Mouse (Mus musculus) MEL (cell line): ENCODE data around the gene Nepro. TPM values are rescaled to one million over a fixed set of nuclear protein-coding genes. Genes with fewer than 3 reads are reported as not detected.

Source experiments
- DNase-seq: peaks from one replicate; pipeline ENCODE4 v3.0.0; 2011; ENCODE audit warnings: low read depth, low spot score
- H3K27ac ChIP-seq: 2 replicates; pipeline ENCODE4 v1.5.1; 2012; ENCODE audit warnings: low read depth, mild to moderate bottlenecking, control low read depth, low read length, moderate library complexity; ENCODE audit not compliant: control insufficient read depth
- H3K27me3 ChIP-seq, 2 experiments: fragments of 150-350 bp in 1 of 2; sonication (generic) in 1 of 2; 2 replicates each; pipeline ENCODE4 v1.6.1; 2012; ENCODE audit warnings: low read length in 2 of 2, mild to moderate bottlenecking in 2 of 2, improper control_type of control experiment in 1 of 2, moderate library complexity in 1 of 2; ENCODE audit not compliant: insufficient read depth in 2 of 2, control insufficient read depth in 1 of 2
- H3K36me3 ChIP-seq, 2 experiments: 2 replicates each; pipeline ENCODE4 v1.6.1; 2012 to 2014; ENCODE audit warnings: low read length in 2 of 2, improper control_type of control experiment in 1 of 2, inconsistent platforms in 1 of 2, mild to moderate bottlenecking in 1 of 2; ENCODE audit not compliant: insufficient read depth in 2 of 2, control insufficient read depth in 1 of 2
- H3K4me1 ChIP-seq, 2 experiments: fragments of 150-350 bp in 1 of 2; sonication (generic) in 1 of 2; 2 replicates each; pipeline ENCODE4 v1.6.1; 2012; ENCODE audit warnings: low read length in 2 of 2, improper control_type of control experiment in 1 of 2, mild to moderate bottlenecking in 1 of 2; ENCODE audit not compliant: insufficient read depth in 2 of 2, control insufficient read depth in 1 of 2
- H3K4me3 ChIP-seq, 2 experiments: fragments of 150-350 bp in 1 of 2; sonication (generic) in 1 of 2; 2 replicates each; pipeline ENCODE4 v1.5.1; 2012; ENCODE audit warnings: low read depth in 2 of 2, low read length in 2 of 2, mild to moderate bottlenecking in 2 of 2, moderate library complexity in 2 of 2, control low read depth in 1 of 2, improper control_type of control experiment in 1 of 2; ENCODE audit not compliant: control insufficient read depth in 1 of 2, insufficient read depth in 1 of 2
- H3K79me2 ChIP-seq: 2 replicates; pipeline ENCODE4 v1.6.1; 2012; ENCODE audit warnings: mild to moderate bottlenecking, low read length, moderate library complexity; ENCODE audit not compliant: control insufficient read depth, poor library complexity, insufficient read depth
- H3K9ac ChIP-seq: 2 replicates; pipeline ENCODE4 v1.6.1; 2012; ENCODE audit warnings: low read depth, mild to moderate bottlenecking, control low read depth, low read length, moderate library complexity; ENCODE audit not compliant: control insufficient read depth, poor library complexity, severe bottlenecking
- H3K9me3 ChIP-seq: fragments of 150-350 bp; sonication (generic); replicated peaks from 2 replicates; pipeline ENCODE4 v1.6.1; 2012; ENCODE audit warnings: mild to moderate bottlenecking, low read length, improper control_type of control experiment, moderate library complexity; ENCODE audit not compliant: insufficient read depth
- BHLHE40 ChIP-seq: IDR thresholded peaks from 2 replicates; pipeline ENCODE4 v1.6.1; 2012; ENCODE audit warnings: low read depth, mild to moderate bottlenecking, inconsistent platforms, low read length, improper control_type of control experiment, borderline replicate concordance
- CHD2 ChIP-seq: IDR thresholded peaks from 2 replicates; pipeline ENCODE4 v1.6.1; 2011; ENCODE audit warnings: low read length, improper control_type of control experiment
- E2F4 ChIP-seq: IDR thresholded peaks from 2 replicates; pipeline ENCODE4 v1.6.1; 2011; ENCODE audit warnings: low read depth, low read length, improper control_type of control experiment, borderline replicate concordance
- GATA1 ChIP-seq: IDR thresholded peaks from 2 replicates; pipeline ENCODE4 v1.6.1; 2011; ENCODE audit warnings: low read depth, low read length, improper control_type of control experiment
- HCFC1 ChIP-seq: IDR thresholded peaks from 2 replicates; pipeline ENCODE4 v1.6.1; 2012; ENCODE audit warnings: low read depth, mild to moderate bottlenecking, inconsistent platforms, low read length, improper control_type of control experiment, moderate library complexity
- MAX ChIP-seq: IDR thresholded peaks from 2 replicates; pipeline ENCODE4 v1.6.1; 2011; ENCODE audit warnings: low read length, improper control_type of control experiment
- MYB ChIP-seq: IDR thresholded peaks from 2 replicates; pipeline ENCODE4 v1.6.1; 2011; ENCODE audit warnings: mild to moderate bottlenecking, low read depth, low read length, improper control_type of control experiment
- MYC ChIP-seq: IDR thresholded peaks from 2 replicates; pipeline ENCODE4 v1.6.1; 2011; ENCODE audit warnings: low read depth, mild to moderate bottlenecking, low read length, improper control_type of control experiment, moderate library complexity
- NELFE ChIP-seq: IDR thresholded peaks from 2 replicates; pipeline ENCODE4 v1.6.1; 2011; ENCODE audit warnings: low read depth, low read length, improper control_type of control experiment
- POLR2A ChIP-seq, 2 experiments: IDR thresholded peaks; 2 replicates each; pipeline ENCODE4 v1.6.1; 2011 to 2012; ENCODE audit warnings: low read length in 2 of 2, mild to moderate bottlenecking in 2 of 2, control low read depth in 1 of 2, improper control_type of control experiment in 1 of 2, low read depth in 1 of 2, moderate library complexity in 1 of 2; ENCODE audit not compliant: control insufficient read depth in 1 of 2, insufficient read depth in 1 of 2, poor library complexity in 1 of 2
- POLR2AphosphoS2 ChIP-seq: IDR thresholded peaks from 2 replicates; pipeline ENCODE4 v1.6.1; 2011; ENCODE audit warnings: low read length, improper control_type of control experiment
- POLR2AphosphoS5 ChIP-seq: IDR thresholded peaks from 2 replicates; pipeline ENCODE4 v1.6.1; 2012; ENCODE audit warnings: low read depth, borderline replicate concordance, mild to moderate bottlenecking, inconsistent platforms, low read length, moderate library complexity, mixed read lengths
- SIN3A ChIP-seq: IDR thresholded peaks from 2 replicates; pipeline ENCODE4 v1.6.1; 2012; ENCODE audit warnings: low read length, improper control_type of control experiment, inconsistent platforms
- TCF12 ChIP-seq: IDR thresholded peaks from 2 replicates; pipeline ENCODE4 v1.6.1; 2014; ENCODE audit warnings: low read depth, mild to moderate bottlenecking, inconsistent platforms, low read length, improper control_type of control experiment, moderate library complexity
- UBTF ChIP-seq: IDR thresholded peaks from 2 replicates; pipeline ENCODE4 v1.6.1; 2012; ENCODE audit warnings: low read depth, mild to moderate bottlenecking, inconsistent platforms, low read length, improper control_type of control experiment, moderate library complexity, borderline replicate concordance; ENCODE audit not compliant: insufficient read depth
- USF2 ChIP-seq, 2 experiments: IDR thresholded peaks; 2 replicates each; pipeline ENCODE4 v1.6.1; 2011 to 2012; ENCODE audit warnings: improper control_type of control experiment in 2 of 2, low read length in 2 of 2, borderline replicate concordance in 1 of 2, inconsistent platforms in 1 of 2, low read depth in 1 of 2, mild to moderate bottlenecking in 1 of 2; ENCODE audit not compliant: insufficient read depth in 1 of 2
- ZC3H11A ChIP-seq: IDR thresholded peaks from 2 replicates; pipeline ENCODE4 v1.6.1; 2012; ENCODE audit warnings: low read depth, mild to moderate bottlenecking, inconsistent platforms, low read length, improper control_type of control experiment
- ZKSCAN1 ChIP-seq: IDR thresholded peaks from 2 replicates; pipeline ENCODE4 v1.6.1; 2012; ENCODE audit warnings: low read depth, mild to moderate bottlenecking, inconsistent platforms, low read length, improper control_type of control experiment, moderate library complexity
- ZNF384 ChIP-seq: IDR thresholded peaks from 2 replicates; pipeline ENCODE4 v1.6.1; 2012; ENCODE audit warnings: low read depth, mild to moderate bottlenecking, inconsistent platforms, low read length, improper control_type of control experiment
- polyA plus RNA-seq, 2 experiments: library from polyadenylated mRNA; stranded (reverse) in 1 of 2; unstranded in 1 of 2; fragments of >175 nt in 1 of 2; fragments of >200 nt in 1 of 2; gene quantifications; 2 replicates each; pipeline versions ENCODE4 v1.2.1 to v1.2.4; 2012; ENCODE audit warnings: low replicate concordance in 2 of 2, low read depth in 1 of 2; ENCODE audit not compliant: insufficient read length in 2 of 2, insufficient read depth in 1 of 2, missing spikeins in 1 of 2
- total RNA-seq: library from RNA; depleted of rRNA; stranded (reverse); fragments of 300-350 nt; gene quantifications from 2 replicates; pipeline ENCODE4 v1.2.3, GENCODE M21; 2012

Gene Nepro
- total and polyA plus RNA-seq, 3 experiments = 8.8 to 20.8 TPM; not detected in 1

- Histone ChIP-seq H3K79me2 (no peaks in the 10 kb centered on the region), H3K27me3 (peaks cover 2 to 3% of the 10 kb centered on the region in 2 experiments), H3K27ac (no peak overlapping the region), H3K9ac (no peak overlapping the region), H3K36me3 (peaks cover 0 to 6% of the 10 kb centered on the region in 2 experiments; a peak in 2 of 4 replicates)
- DNase-seq = no peak
- TF ChIP-seq E2F4 (no peak), GATA1 (no peak), ZKSCAN1 (no peak)
- TF ChIP-seq, all 39 proteins: peak for 0
- Histone ChIP-seq H3K4me3 (no peak overlapping the region), H3K4me1 (peaks cover 3 to 16% of the 10 kb centered on the region in 2 experiments; a peak in 2 of 4 replicates), H3K9me3 (no peaks in the 10 kb centered on the region)
Observed at GRCm38 (mm10) chr16:44688507-44688906, 35.6 kb upstream of the Nepro start.

GRCm38 (mm10) chr16:44690501-44690900 is 33.6 kb upstream of the Nepro start:
- no peak overlapping the region for H3K27ac ChIP-seq
- H3K9me3 ChIP-seq = no peaks in the 10 kb centered on the region
- no peaks in the 10 kb centered on the region for H3K79me2 ChIP-seq
- peaks cover 3 to 16% of the 10 kb centered on the region in 2 experiments; a peak in 2 of 4 replicates for H3K4me1 ChIP-seq
- H3K9ac ChIP-seq = no peak overlapping the region
- H3K27me3 ChIP-seq = peaks cover 0 to 2% of the 10 kb centered on the region in 2 experiments
- peaks cover 0 to 6% of the 10 kb centered on the region in 2 experiments; a peak in 2 of 4 replicates for H3K36me3 ChIP-seq
- no peak overlapping the region for H3K4me3 ChIP-seq
- TF ChIP-seq MYB = no peak
- TF ChIP-seq BHLHE40 = no peak
- no peak for TF ChIP-seq HCFC1
- no peak for TF ChIP-seq UBTF
- no peak for TF ChIP-seq SIN3A
- no peak for TF ChIP-seq MYC
- no peak for TF ChIP-seq MAX
- no peak for TF ChIP-seq USF2 (IDR thresholded peaks at IDR 0.05; ENCODE audit: borderline replicate concordance in 1 of 2, insufficient read depth in 1 of 2, low read depth in 1 of 2, low read length in 2 of 2)
- no peak for TF ChIP-seq POLR2AphosphoS2
- no peak for TF ChIP-seq POLR2A (IDR thresholded peaks at IDR 0.05; ENCODE audit: control insufficient read depth in 1 of 2, insufficient read depth in 1 of 2, low read depth in 1 of 2, low read length in 2 of 2, poor library complexity in 1 of 2)
- no peak for TF ChIP-seq NELFE
- TF ChIP-seq ZC3H11A = no peak
- no peak for TF ChIP-seq CHD2
- no peak for TF ChIP-seq TCF12
- no peak for TF ChIP-seq POLR2AphosphoS5
- TF ChIP-seq ZNF384 = no peak
- no peak for DNase-seq
